Mouse (Mus musculus): Measurements from ENCODE around the gene Cyp27b1. TPM values are rescaled to one million over a fixed set of nuclear protein-coding genes. Genes with fewer than 3 reads are reported as not detected.
"Not testable (repeated sequence)": the region's sequence is repeated elsewhere in the genome, so short reads cannot be mapped to it uniquely, and the experiment has no call there.

Gene Cyp27b1
- polyA plus RNA-seq, 1 experiment from 2014 or later: 0.08 TPM

- peaks cover 13% of the 10 kb centered on the region for H3K27me3 ChIP-seq (ENCODE audit: control insufficient read depth, insufficient read depth, low read length)
- H3K27ac ChIP-seq (ENCODE audit: low read length): no peak overlapping the region
- no peak for ATAC-seq (replicated peaks; ENCODE audit: extremely low read depth, insufficient read depth, low FRiP score)
- no peak overlapping the region for H3K4me2 ChIP-seq (ENCODE audit: low read depth, low read length)
- H3K9me3 ChIP-seq (replicated peaks; ENCODE audit: control insufficient read depth, low read length): no peaks in the 10 kb centered on the region
- no peak overlapping the region for H3K9ac ChIP-seq (ENCODE audit: low read length)
- 1% methylated on average over 9 of the region's 9 CpGs for WGBS
- H3K36me3 ChIP-seq (ENCODE audit: control insufficient read depth, insufficient read depth): no peaks in the 10 kb centered on the region; the same call in 1 of the 2 replicates
- H3K4me3 ChIP-seq (ENCODE audit: low read length): peak overlapping the region; percentile 0; the same call in 1 of the 2 replicates
- peaks cover 6% of the 10 kb centered on the region; the same call in 1 of the 2 replicates for H3K4me1 ChIP-seq (ENCODE audit: control insufficient read depth, insufficient read depth, low read length)
These were observed 10.1 kb downstream of the Cyp27b1 start for GRCm38 (mm10) chr10:127058161-127058560.

GRCm38 (mm10) chr10:127058708-127059107 is 10.7 kb downstream of the Cyp27b1 start:
- Histone ChIP-seq H3K36me3 (ENCODE audit: control insufficient read depth, insufficient read depth) (no peaks in the 10 kb centered on the region; the same call in 1 of the 2 replicates), H3K4me2 (ENCODE audit: low read depth, low read length) (peak overlapping the region; percentile 94), H3K9me3 (replicated peaks; ENCODE audit: control insufficient read depth, low read length) (no peaks in the 10 kb centered on the region), H3K27ac (ENCODE audit: low read length) (no peak overlapping the region), H3K4me3 (ENCODE audit: low read length) (peak overlapping the region; percentile 63), H3K27me3 (ENCODE audit: control insufficient read depth, insufficient read depth, low read length) (peaks cover 13% of the 10 kb centered on the region), H3K4me1 (ENCODE audit: control insufficient read depth, insufficient read depth, low read length) (peaks cover 6% of the 10 kb centered on the region; the same call in 1 of the 2 replicates), H3K9ac (ENCODE audit: low read length) (no peak overlapping the region; the same call in 1 of the 2 replicates)
- no peak for ATAC-seq (replicated peaks; ENCODE audit: extremely low read depth, insufficient read depth, low FRiP score)
- WGBS: 11% methylated on average over 8 of the region's 8 CpGs

- under 1% methylated on average over 72 of the region's 92 CpGs for WGBS
These were observed 11.3 kb downstream of the Cyp27b1 start for GRCm38 (mm10) chr10:127059174-127059967.

GRCm38 (mm10) chr10:127059968-127060916 is 12.2 kb downstream of the Cyp27b1 start, which contains the start of gene March9:
TSS of gene March9 (minus strand) at chr10:127060184.
- Histone ChIP-seq H3K36me3 (ENCODE audit: control insufficient read depth, insufficient read depth) (peaks cover 5% of the 10 kb centered on the region), H3K9ac (ENCODE audit: low read length) (peak within 1 kb of the TSS; percentile 78), H3K9me3 (replicated peaks; ENCODE audit: control insufficient read depth, low read length) (no peaks in the 10 kb centered on the region), H3K4me2 (ENCODE audit: low read depth, low read length) (peak within 1 kb of the TSS; percentile 94), H3K4me1 (ENCODE audit: control insufficient read depth, insufficient read depth, low read length) (peaks cover 13% of the 10 kb centered on the region), H3K27ac (ENCODE audit: low read length) (no peak within 1 kb of the TSS), H3K4me3 (ENCODE audit: low read length) (peak within 1 kb of the TSS; percentile 63), H3K27me3 (ENCODE audit: control insufficient read depth, insufficient read depth, low read length) (peaks cover 13% of the 10 kb centered on the region)
- ATAC-seq (replicated peaks; ENCODE audit: extremely low read depth, insufficient read depth, low FRiP score): no peak
- 2% methylated on average over 52 of the region's 72 CpGs for WGBS

More at GRCm38 (mm10) chr10:127059174-127059967, 11.3 kb downstream of the Cyp27b1 start:
- Histone ChIP-seq H3K4me3 (ENCODE audit: low read length) (peak overlapping the region; percentile 63), H3K9me3 (replicated peaks; ENCODE audit: control insufficient read depth, low read length) (no peaks in the 10 kb centered on the region), H3K27me3 (ENCODE audit: control insufficient read depth, insufficient read depth, low read length) (peaks cover 13% of the 10 kb centered on the region), H3K36me3 (ENCODE audit: control insufficient read depth, insufficient read depth) (no peaks in the 10 kb centered on the region; the same call in 1 of the 2 replicates), H3K9ac (ENCODE audit: low read length) (peak overlapping the region; percentile 78), H3K4me1 (ENCODE audit: control insufficient read depth, insufficient read depth, low read length) (peaks cover 6% of the 10 kb centered on the region), H3K27ac (ENCODE audit: low read length) (no peak overlapping the region), H3K4me2 (ENCODE audit: low read depth, low read length) (peak overlapping the region; percentile 94)
- ATAC-seq (replicated peaks; ENCODE audit: extremely low read depth, insufficient read depth, low FRiP score): no peak

GRCm38 (mm10) chr10:127061085-127061484 is 13.0 kb downstream of the Cyp27b1 start:
- H3K36me3 ChIP-seq (ENCODE audit: control insufficient read depth, insufficient read depth): peaks cover 14% of the 10 kb centered on the region
- H3K27me3 ChIP-seq (ENCODE audit: control insufficient read depth, insufficient read depth, low read length): peaks cover 13% of the 10 kb centered on the region
- H3K4me3 ChIP-seq (ENCODE audit: low read length): no peak overlapping the region

GRCm38 (mm10) chr10:127061513-127061912 is 13.5 kb downstream of the Cyp27b1 start:
- no peak overlapping the region for H3K27ac ChIP-seq (ENCODE audit: low read length)
- 70% methylated on average over 2 of the region's 2 CpGs for WGBS
- no peak overlapping the region for H3K4me2 ChIP-seq (ENCODE audit: low read depth, low read length)
- no peak for ATAC-seq (replicated peaks; ENCODE audit: extremely low read depth, insufficient read depth, low FRiP score)
- H3K27me3 ChIP-seq (ENCODE audit: control insufficient read depth, insufficient read depth, low read length): peaks cover 13% of the 10 kb centered on the region
- no peak overlapping the region for H3K4me3 ChIP-seq (ENCODE audit: low read length)
- peaks cover 13% of the 10 kb centered on the region for H3K4me1 ChIP-seq (ENCODE audit: control insufficient read depth, insufficient read depth, low read length)
- peaks cover 18% of the 10 kb centered on the region for H3K36me3 ChIP-seq (ENCODE audit: control insufficient read depth, insufficient read depth)
- H3K9ac ChIP-seq (ENCODE audit: low read length): no peak overlapping the region
- no peaks in the 10 kb centered on the region for H3K9me3 ChIP-seq (replicated peaks; ENCODE audit: control insufficient read depth, low read length)

More at GRCm38 (mm10) chr10:127061085-127061484, 13.0 kb downstream of the Cyp27b1 start:
- Histone ChIP-seq H3K27ac (ENCODE audit: low read length) (no peak overlapping the region), H3K4me2 (ENCODE audit: low read depth, low read length) (no peak overlapping the region), H3K9ac (ENCODE audit: low read length) (no peak overlapping the region), H3K9me3 (replicated peaks; ENCODE audit: control insufficient read depth, low read length) (no peaks in the 10 kb centered on the region), H3K4me1 (ENCODE audit: control insufficient read depth, insufficient read depth, low read length) (peaks cover 13% of the 10 kb centered on the region)
- WGBS: 54% methylated on average over 5 of the region's 5 CpGs
- ATAC-seq (replicated peaks; ENCODE audit: extremely low read depth, insufficient read depth, low FRiP score): no peak

GRCm38 (mm10) chr10:127062101-127062500 is 14.1 kb downstream of the Cyp27b1 start:
- ATAC-seq (replicated peaks; ENCODE audit: extremely low read depth, insufficient read depth, low FRiP score); H3K27ac ChIP-seq (ENCODE audit: low read length); H3K9me3 ChIP-seq (replicated peaks; ENCODE audit: control insufficient read depth, low read length); H3K4me2 ChIP-seq (ENCODE audit: low read depth, low read length); H3K4me3 ChIP-seq (ENCODE audit: low read length); H3K9ac ChIP-seq (ENCODE audit: low read length): not testable (repeated sequence)
- Histone ChIP-seq H3K4me1 (ENCODE audit: control insufficient read depth, insufficient read depth, low read length) (peaks cover 13% of the 10 kb centered on the region), H3K36me3 (ENCODE audit: control insufficient read depth, insufficient read depth) (peaks cover 24% of the 10 kb centered on the region), H3K27me3 (ENCODE audit: control insufficient read depth, insufficient read depth, low read length) (peaks cover 13% of the 10 kb centered on the region)
- WGBS: 82% methylated on average over 4 of the region's 4 CpGs

GRCm38 (mm10) chr10:127062503-127062902 is 14.5 kb downstream of the Cyp27b1 start:
- H3K27me3 ChIP-seq (ENCODE audit: control insufficient read depth, insufficient read depth, low read length): peaks cover 10% of the 10 kb centered on the region
- no peak overlapping the region for H3K4me3 ChIP-seq (ENCODE audit: low read length)
- peaks cover 13% of the 10 kb centered on the region for H3K4me1 ChIP-seq (ENCODE audit: control insufficient read depth, insufficient read depth, low read length)
- no peaks in the 10 kb centered on the region for H3K9me3 ChIP-seq (replicated peaks; ENCODE audit: control insufficient read depth, low read length)
- 60% methylated on average over 5 of the region's 5 CpGs for WGBS
- no peak overlapping the region for H3K27ac ChIP-seq (ENCODE audit: low read length)
- no peak overlapping the region for H3K9ac ChIP-seq (ENCODE audit: low read length)
- H3K36me3 ChIP-seq (ENCODE audit: control insufficient read depth, insufficient read depth): peaks cover 28% of the 10 kb centered on the region
- H3K4me2 ChIP-seq (ENCODE audit: low read depth, low read length): no peak overlapping the region
- ATAC-seq (replicated peaks; ENCODE audit: extremely low read depth, insufficient read depth, low FRiP score): no peak
